Mouse (Mus musculus): ENCODE results near the gene Cmtm5.

Gene Cmtm5

GRCm38 (mm10) chr14:54935904-54936830 is at the start of gene Cmtm5:
Cmtm5 (plus strand) TSS chr14:54936261.
- DNase-seq (ENCODE audit: low spot score) = no peak

DNA sequence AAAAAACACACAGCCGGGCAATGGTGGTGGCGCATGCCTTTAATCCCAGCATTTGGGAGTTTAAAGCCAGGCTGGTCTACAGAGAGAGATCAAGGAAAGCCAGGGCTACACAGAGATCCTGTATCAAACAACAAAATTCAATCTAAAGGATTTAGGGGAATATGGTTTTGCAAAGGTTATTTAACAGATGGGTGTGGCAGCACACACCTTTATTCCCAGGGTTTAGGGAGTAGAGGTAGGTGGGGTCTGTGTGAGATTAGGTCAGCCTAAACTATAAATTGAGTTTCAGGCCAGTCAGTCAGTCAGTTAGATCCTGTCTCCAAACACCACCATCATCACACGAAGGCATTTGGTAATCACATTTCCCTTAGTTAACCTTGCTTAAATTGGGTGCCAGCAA is 43.9 kb upstream of the Cmtm5 start, which contains the start of gene Pabpn1:
Gene Pabpn1 (plus strand): TSS at position 301 of the 400 bp plus-strand sequence.
- DNase-seq (ENCODE audit: low spot score) = no peak

- peak; percentile 94 for DNase-seq (ENCODE audit: low spot score)
These were observed 42.3 kb upstream of the Cmtm5 start for GRCm38 (mm10) chr14:54893651-54894181.

GRCm38 (mm10) chr14:54894296-54895151 is 41.5 kb upstream of the Cmtm5 start:
- peak; percentile 82 for DNase-seq (ENCODE audit: low spot score)

GRCm38 (mm10) chr14:54897445-54897844 is 38.6 kb upstream of the Cmtm5 start:
- DNase-seq (ENCODE audit: low spot score) = peak; percentile 71

- peak; percentile 70 for DNase-seq (ENCODE audit: low spot score)
These were observed 35.7 kb upstream of the Cmtm5 start for GRCm38 (mm10) chr14:54900383-54900782.

GRCm38 (mm10) chr14:54903641-54904040 is 32.4 kb upstream of the Cmtm5 start:
- no peak for DNase-seq (ENCODE audit: low spot score)

DNA sequence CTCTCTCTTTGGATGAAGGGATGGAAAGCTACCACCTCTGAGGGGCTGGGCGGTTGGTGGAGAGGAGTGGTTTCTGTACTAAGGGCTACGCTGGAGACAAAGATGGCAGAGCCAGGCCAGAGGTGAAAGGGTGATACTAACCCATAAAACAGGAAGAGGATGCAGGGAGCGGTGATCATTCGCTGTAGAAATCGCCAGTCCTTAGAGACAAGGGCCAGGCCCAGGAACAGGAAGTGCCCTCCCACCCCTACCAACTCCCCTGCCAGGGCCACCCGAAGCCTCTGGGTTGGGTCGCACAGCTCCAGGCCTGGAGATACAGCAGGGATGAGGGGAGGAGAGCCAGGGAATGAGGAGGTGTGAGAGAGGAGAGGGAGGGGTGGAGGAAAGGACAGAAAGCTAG is 27.4 kb upstream of the Cmtm5 start:
- no peak for DNase-seq (ENCODE audit: low spot score)

DNA sequence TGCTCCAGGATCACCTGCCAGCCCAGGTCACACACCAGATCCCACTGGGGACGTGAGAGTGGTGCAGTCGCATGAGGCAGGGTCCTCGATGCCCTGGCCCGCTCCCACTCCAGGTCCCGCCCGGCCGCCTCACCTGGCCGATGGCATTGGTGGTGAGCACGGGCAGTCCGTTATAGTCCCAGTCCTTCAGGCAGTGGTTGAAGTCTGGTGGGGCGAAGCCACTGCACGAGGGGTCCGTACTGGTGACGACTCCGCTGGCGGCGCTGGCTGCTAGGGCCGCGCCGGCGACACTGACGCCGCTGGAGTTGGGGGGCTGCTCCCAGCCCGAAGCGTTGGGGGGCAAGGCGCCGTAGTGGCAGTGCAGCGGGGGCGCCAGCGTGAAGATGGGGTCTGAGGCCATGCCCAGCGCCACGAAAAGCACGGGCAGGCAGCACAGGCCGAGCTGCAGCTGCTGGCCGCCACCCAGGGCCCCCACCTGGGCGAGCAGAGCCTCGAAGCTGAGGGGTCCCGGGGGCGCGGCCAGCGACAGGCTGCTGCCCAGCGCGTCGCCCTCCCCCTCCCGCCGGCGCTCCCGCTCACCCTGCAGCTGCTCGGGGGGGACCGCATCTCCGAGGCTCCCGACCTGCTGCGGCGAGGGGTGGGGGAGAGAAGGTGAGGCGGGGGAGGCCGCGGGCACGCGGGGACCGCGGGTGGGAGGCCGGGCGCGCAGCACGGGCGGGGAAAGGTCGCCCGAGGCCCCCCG is 23.8 kb upstream of the Cmtm5 start:
- peak; percentile 68 for DNase-seq (ENCODE audit: low spot score)

DNA sequence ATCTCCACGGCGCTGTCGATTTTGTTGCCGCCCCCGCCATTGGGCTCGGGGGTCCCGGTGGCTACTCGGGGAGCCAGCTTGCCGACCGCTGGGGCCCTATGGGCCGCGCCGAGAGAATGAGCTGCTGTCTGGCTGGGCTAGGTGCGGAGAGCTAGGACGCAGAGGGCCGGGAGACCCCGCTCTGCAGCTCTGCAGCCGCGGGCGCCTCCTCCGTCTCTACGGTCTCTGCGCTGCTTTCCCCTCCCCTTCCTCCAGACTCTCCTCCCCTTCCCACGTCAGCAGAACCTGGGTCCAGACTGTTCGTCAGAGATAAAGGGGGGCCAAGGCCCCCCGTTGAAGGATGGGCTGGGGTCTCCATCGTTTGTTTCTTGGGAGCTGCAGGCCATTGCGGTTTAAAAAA is 23.2 kb upstream of the Cmtm5 start, which contains the start of gene Slc22a17:
Gene Slc22a17 (minus strand): TSS at position 247 of the 400 bp plus-strand sequence.
- peak; percentile 81 for DNase-seq (ENCODE audit: low spot score)

DNA sequence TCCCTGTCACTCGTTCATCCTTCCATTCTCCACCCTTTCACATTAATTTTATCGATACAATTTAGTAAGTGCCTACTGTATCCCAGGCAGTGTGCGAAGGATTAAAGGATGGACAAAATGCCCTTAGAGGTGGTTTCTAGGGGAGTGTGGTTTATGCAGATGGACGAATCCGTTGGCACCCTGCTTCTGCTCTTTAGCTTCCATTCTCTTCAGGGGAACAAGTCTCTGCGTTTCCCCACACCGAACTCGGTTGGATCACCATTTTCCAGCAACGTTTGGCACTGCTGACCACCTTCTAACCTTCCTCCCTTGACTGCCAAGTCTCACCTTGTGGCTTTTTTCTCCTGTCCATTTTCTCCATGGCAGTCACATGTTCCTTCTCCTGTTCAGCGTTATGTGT is 22.7 kb upstream of the Cmtm5 start:
- no peak for DNase-seq (ENCODE audit: low spot score)

GRCm38 (mm10) chr14:54920076-54920685 is 15.9 kb upstream of the Cmtm5 start:
- no peak for DNase-seq (ENCODE audit: low spot score)

DNA sequence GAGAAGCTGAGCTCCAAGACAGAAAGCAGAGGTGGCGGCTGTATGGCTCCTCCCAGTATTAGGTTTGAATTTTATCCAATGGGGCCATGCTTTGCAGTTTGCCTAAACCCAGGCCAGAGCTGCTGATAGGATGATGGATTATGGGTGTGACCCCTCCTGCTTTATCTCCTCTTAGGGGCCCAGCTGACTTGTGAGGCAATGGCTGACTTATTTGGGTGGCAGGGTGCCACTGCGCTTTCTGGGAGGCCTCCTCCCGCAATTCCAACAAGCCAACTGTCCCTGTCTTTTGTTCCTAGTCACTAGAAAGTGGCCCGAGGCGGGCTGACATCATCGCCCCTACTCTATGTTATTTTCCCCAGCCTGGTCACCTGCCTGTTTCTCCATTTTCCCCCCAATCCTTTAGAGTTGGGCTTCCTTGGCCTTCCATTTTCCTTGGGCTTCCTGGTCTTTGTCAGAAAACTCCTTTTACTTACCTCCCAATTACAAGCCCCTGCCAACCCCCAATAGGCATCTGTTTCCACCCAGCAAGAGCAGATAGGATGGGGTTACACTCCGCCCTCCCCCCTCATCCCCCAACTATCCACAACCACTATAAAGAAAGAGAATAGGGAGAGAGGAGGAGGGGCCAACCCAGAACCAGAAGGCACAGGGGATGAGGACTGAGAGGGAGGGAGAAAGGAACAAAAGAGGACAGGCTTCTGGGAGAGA is 11.3 kb upstream of the Cmtm5 start:
- DNase-seq (ENCODE audit: low spot score) = peak; percentile 63

- peak; percentile 74 for DNase-seq (ENCODE audit: low spot score)
These were observed 10.4 kb upstream of the Cmtm5 start, which contains the start of gene Efs for GRCm38 (mm10) chr14:54925349-54926342. Efs (minus strand) TSS chr14:54926126.

DNA sequence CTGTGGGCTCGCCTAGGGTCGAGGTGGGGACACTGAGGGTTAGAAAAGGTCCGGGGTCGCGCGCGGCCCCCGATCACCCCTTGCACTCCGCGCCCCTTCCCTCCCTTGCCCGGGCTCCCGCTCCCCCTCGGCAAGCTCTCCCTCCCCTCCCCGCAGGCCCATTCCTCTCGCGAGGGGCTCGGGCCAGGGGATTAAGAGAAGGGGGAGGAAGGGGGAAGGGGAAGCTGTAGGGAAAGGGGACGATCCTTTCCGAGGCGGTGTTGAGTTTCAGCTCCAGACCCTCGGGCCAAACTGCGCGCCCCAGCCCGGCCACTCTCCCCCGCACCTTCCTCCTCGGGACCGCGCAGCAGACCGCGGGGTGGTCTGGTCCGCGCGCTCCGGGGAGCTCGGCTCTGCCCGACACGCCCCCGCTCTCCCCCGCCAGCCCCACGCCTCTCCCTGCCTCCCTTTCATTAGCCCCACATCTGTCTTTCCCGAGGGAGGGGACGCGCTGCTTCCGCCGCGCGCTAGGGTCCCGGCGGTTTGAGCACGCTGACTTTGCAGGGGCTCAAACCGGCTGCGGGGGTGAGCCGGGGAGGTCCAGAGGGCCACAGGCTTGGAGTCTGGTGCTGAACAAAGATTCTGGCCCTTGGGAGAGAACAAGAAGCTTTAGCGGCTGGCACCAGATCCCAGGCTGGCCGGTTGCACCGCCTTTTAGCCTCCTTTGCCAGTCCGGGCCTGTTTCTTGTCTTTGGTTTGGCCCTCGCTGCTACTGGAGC is 9.5 kb upstream of the Cmtm5 start:
- peak; percentile 82 for DNase-seq (ENCODE audit: low spot score)

DNA sequence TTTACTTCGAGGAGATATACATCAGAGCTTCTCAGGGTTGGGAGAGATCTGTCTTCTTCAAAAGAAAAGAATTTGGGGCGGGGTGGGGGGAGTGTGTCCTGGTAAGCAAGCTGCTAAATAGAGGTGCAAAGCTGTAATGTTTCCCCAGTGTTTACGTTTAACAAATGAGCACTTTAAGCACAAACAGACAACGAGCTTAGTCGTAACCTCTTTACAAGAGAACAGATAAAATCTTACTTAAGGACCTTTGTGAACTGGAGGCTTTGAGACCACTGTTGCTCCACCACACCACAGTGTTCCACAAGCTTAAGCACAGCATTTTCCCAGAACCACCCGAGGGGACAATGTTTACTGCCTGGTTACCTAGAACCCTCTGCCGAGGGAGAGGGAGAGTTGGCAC is 8.8 kb upstream of the Cmtm5 start:
- DNase-seq (ENCODE audit: low spot score) = no peak

DNA sequence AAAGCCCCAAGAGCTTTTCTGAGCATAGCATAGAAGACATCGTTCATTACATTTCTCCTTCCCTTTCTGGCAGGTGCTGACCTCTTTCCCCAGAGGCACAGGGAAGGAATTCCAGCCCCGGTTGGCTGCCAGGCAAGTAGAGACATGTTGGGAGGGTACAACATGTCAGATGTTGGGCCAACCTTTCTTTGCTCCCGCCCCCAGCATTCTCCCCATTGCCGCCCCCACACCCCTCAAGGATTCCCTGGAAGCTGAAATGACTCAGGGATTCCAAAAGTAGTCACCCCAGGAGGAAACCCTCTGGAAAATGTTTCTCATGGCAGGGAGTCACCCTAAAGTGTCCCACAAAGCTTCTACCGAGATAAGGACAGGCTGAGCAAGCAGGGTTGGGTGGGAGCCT is 6.3 kb upstream of the Cmtm5 start:
- DNase-seq (ENCODE audit: low spot score) = no peak

DNA sequence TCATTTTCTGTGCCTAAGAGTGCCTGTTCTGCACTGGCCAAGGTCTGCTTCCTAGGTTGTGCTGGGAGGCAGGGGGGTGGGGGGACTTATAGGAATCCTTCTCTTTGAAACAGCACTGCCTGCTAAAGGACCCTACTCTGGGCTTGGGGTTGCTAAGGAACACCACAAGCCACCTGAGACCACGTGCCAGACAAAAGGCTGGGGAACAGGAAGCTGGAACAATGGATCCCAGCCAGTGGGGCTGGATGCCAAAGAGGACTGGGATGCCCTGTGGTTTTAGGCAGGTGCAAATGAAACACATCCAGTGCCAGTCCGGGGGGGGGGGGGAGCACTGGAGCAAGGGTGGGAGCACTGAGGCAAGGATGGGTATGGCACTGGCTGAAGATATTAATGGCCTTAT is 5.6 kb upstream of the Cmtm5 start:
- DNase-seq (ENCODE audit: low spot score) = no peak
